Mouse (Mus musculus): Measurements from ENCODE around the gene Ubxn1. TPM values are rescaled to one million over a fixed set of nuclear protein-coding genes. Genes with fewer than 3 reads are reported as not detected.

Gene Ubxn1
- total RNA-seq, 1 experiment, result 220 TPM

GRCm38 (mm10) chr19:8886916-8887584, 15.8 kb downstream of the Ubxn1 start:
- in situ Hi-C loops (cut with MboI; ENCODE audit: low sequenced_read_pairs in 2 of 2, unreplicated experiment in 2 of 2), result no loop called here
- Histone ChIP-seq H3K4me1 (ENCODE audit: control insufficient read depth in 2 of 2, insufficient read depth in 2 of 2, low read length in 2 of 2, poor library complexity in 1 of 2) (peaks cover 0 to 3% of the 10 kb centered on the region in 2 experiments; a peak in 1 of 4 replicates), H3K36me3 (ENCODE audit: control insufficient read depth, insufficient read depth, low read length, poor library complexity, severe bottlenecking) (peaks cover 20% of the 10 kb centered on the region), H3K9me3 (ENCODE audit: control insufficient read depth, insufficient read depth, low read depth, low read length) (no peaks in the 10 kb centered on the region), H3K27ac (ENCODE audit: insufficient read depth, low read depth, low read length, poor library complexity, severe bottlenecking) (peak overlapping the region; percentile 88; the same call in 1 of the 2 replicates), H3K4me3 (ENCODE audit: insufficient read depth in 1 of 2, low read depth in 1 of 2, low read length in 2 of 2, poor library complexity in 1 of 2, severe bottlenecking in 1 of 2) (peak overlapping the region; percentile 81 to 87; a peak in 3 of 4 replicates), H3K9ac (ENCODE audit: insufficient read depth, low read depth, low read length, poor library complexity, severe bottlenecking) (peak overlapping the region; percentile 97; the same call in 1 of the 2 replicates)
- TF ChIP-seq HCFC1 (IDR thresholded peaks at IDR 0.05; ENCODE audit: borderline replicate concordance, insufficient read depth, low read length), result no peak
- TF ChIP-seq MAFK (IDR thresholded peaks at IDR 0.05; ENCODE audit: insufficient read depth, low read depth, low read length), result no peak
- TF ChIP-seq ZC3H11A (IDR thresholded peaks at IDR 0.05; ENCODE audit: borderline replicate concordance, low read depth, low read length), result no peak
- no peak for TF ChIP-seq ZNF384 (IDR thresholded peaks at IDR 0.05; ENCODE audit: low read depth, low read length)
- no peak for TF ChIP-seq CHD2 (IDR thresholded peaks at IDR 0.05; ENCODE audit: low read depth, low read length)
- DNase-seq (ENCODE audit: low read depth, low spot score), result no peak

DNA sequence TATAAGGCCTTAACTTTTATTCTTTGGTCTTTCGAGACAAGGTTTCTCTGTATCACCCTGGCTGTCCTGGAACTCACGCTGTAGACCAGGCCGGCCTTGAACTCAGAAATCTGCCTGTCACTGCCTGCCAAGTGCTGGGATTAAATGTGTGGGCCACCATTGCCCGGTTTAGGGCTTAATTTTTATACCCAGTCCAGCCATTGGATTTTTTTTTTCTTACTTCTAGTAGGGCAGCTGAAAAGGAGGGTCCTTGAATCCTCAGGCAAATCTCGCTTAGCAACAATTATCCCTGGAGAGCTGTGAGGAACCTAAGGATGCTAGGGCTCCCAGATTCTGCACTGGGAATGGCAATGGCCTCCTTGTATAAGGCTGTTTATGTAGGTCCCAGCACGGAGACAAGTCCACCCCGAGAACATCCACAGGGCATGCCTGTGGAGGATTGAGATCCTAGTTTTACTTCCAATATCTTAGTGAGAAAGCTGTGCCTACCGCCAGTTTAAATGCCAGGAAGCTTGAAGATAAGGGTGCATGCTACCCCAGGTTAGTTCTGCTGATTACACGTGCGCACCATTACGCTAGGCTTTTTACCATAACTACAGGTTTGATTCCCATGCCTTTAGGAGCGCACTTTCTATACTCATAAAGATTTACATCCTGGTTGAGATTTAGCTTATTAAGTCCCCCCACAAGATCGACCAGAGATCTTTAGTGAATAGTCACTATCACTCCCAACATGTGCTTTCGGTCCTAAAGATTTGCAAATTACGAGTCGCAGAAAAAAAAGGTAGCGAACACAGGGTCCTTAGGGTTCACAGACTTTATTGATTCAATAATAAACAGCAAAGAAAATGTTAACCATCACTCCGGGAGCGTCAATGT, 16.5 kb downstream of the Ubxn1 start:
- TF ChIP-seq ZNF384 (IDR thresholded peaks at IDR 0.05; ENCODE audit: low read depth, low read length) (0 out of 2 replicates have a peak, but pooled peaks have one; percentile 3), ZC3H11A (IDR thresholded peaks at IDR 0.05; ENCODE audit: borderline replicate concordance, low read depth, low read length) (no peak), HCFC1 (IDR thresholded peaks at IDR 0.05; ENCODE audit: borderline replicate concordance, insufficient read depth, low read length) (no peak), MAFK (IDR thresholded peaks at IDR 0.05; ENCODE audit: insufficient read depth, low read depth, low read length) (no peak), CHD2 (IDR thresholded peaks at IDR 0.05; ENCODE audit: low read depth, low read length) (no peak)
- peak overlapping the region; percentile 97 for H3K9ac ChIP-seq (ENCODE audit: insufficient read depth, low read depth, low read length, poor library complexity, severe bottlenecking)
- H3K4me1 ChIP-seq (ENCODE audit: control insufficient read depth in 2 of 2, insufficient read depth in 2 of 2, low read length in 2 of 2, poor library complexity in 1 of 2), result peaks cover 0 to 3% of the 10 kb centered on the region in 2 experiments; a peak in 1 of 4 replicates
- in situ Hi-C loops (cut with MboI; ENCODE audit: low sequenced_read_pairs in 2 of 2, unreplicated experiment in 2 of 2), result no loop called here
- H3K9me3 ChIP-seq (ENCODE audit: control insufficient read depth, insufficient read depth, low read depth, low read length), result no peaks in the 10 kb centered on the region
- H3K4me3 ChIP-seq (ENCODE audit: insufficient read depth in 1 of 2, low read depth in 1 of 2, low read length in 2 of 2, poor library complexity in 1 of 2, severe bottlenecking in 1 of 2), result peak overlapping the region; percentile 81 to 87
- peak overlapping the region; percentile 88 for H3K27ac ChIP-seq (ENCODE audit: insufficient read depth, low read depth, low read length, poor library complexity, severe bottlenecking)
- H3K36me3 ChIP-seq (ENCODE audit: control insufficient read depth, insufficient read depth, low read length, poor library complexity, severe bottlenecking), result peaks cover 20% of the 10 kb centered on the region
- no peak for DNase-seq (ENCODE audit: low read depth, low spot score)

GRCm38 (mm10) chr19:8888511-8889385, 17.5 kb downstream of the Ubxn1 start, which contains the start of the genes 1810009A15Rik and Gm49416:
Gene 1810009A15Rik, plus strand, starts transcription at chr19:8888853.
Gene Gm49416, plus strand, starts transcription at chr19:8888926.
- peaks cover 20% of the 10 kb centered on the region for H3K36me3 ChIP-seq (ENCODE audit: control insufficient read depth, insufficient read depth, low read length, poor library complexity, severe bottlenecking)

More at GRCm38 (mm10) chr19:8888511-8889385, 17.5 kb downstream of the Ubxn1 start, which contains the start of the genes 1810009A15Rik and Gm49416:
- H3K9me3 ChIP-seq (ENCODE audit: control insufficient read depth, insufficient read depth, low read depth, low read length), result no peaks in the 10 kb centered on the region
- H3K9ac ChIP-seq (ENCODE audit: insufficient read depth, low read depth, low read length, poor library complexity, severe bottlenecking), result peak within 1 kb of the TSS; percentile 97
- TF ChIP-seq ZC3H11A (IDR thresholded peaks at IDR 0.05; ENCODE audit: borderline replicate concordance, low read depth, low read length) (no peak), HCFC1 (IDR thresholded peaks at IDR 0.05; ENCODE audit: borderline replicate concordance, insufficient read depth, low read length) (peak; percentile 32; the same call in 1 of the 2 replicates), ZNF384 (IDR thresholded peaks at IDR 0.05; ENCODE audit: low read depth, low read length) (0 out of 2 replicates have a peak, but pooled peaks have one; percentile 2)
- peaks cover 0 to 3% of the 10 kb centered on the region in 2 experiments; a peak in 1 of 4 replicates for H3K4me1 ChIP-seq (ENCODE audit: control insufficient read depth in 2 of 2, insufficient read depth in 2 of 2, low read length in 2 of 2, poor library complexity in 1 of 2)
- H3K4me3 ChIP-seq (ENCODE audit: insufficient read depth in 1 of 2, low read depth in 1 of 2, low read length in 2 of 2, poor library complexity in 1 of 2, severe bottlenecking in 1 of 2), result peak within 1 kb of the TSS; percentile 81 to 87
- in situ Hi-C loops (cut with MboI; ENCODE audit: low sequenced_read_pairs in 2 of 2, unreplicated experiment in 2 of 2), result no loop called here
- peak; percentile 96 for DNase-seq (ENCODE audit: low read depth, low spot score)
- peak within 1 kb of the TSS; percentile 88 for H3K27ac ChIP-seq (ENCODE audit: insufficient read depth, low read depth, low read length, poor library complexity, severe bottlenecking)

Data from ES-E14 (cell line).